8 mouse cellular contexts compared by ENCODE assay signal in the genomic region with DNA sequence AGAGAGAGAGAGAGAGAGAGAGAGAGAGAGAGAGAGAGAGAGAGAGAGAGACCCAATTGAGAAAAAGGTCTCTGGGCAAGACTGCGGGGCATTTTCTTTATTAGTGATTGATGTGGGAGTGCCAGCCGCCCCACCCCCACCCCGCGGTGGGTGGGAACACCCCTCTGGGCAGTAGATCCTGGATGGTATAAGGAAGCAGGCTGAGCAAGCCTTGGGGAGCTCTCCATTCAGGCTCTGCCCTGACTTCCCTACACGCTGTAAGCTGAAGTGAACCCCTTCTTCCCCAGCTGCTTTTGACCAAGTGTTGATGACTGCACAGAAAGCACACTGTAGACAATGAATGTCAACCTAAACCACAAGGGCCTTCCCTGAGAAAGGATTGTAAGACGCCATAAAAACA. TPM values are rescaled to one million over a fixed set of nuclear protein-coding genes. Genes with fewer than 3 reads are reported as not detected.
DNase-seq lines count a peak whose midpoint lies in the region; ATAC-seq lines count a peak whose summit lies in the region.

No protein-coding gene starts in this region.

- H3K27me3 ChIP-seq in heart, embryonic 13.5 days (replicated peaks) = peaks cover 50% of the 10 kb centered on the region
- H3K27me3 ChIP-seq in hindbrain, embryonic 16.5 days (replicated peaks; ENCODE audit: control insufficient read depth, insufficient read depth, low read length) = no peaks in the 10 kb centered on the region
- H3K27me3 ChIP-seq in neural tube, embryonic 14.5 days (ENCODE audit: control insufficient read depth, insufficient read depth, low read length) = peaks cover 7% of the 10 kb centered on the region; the same call in 1 of the 2 replicates

- intact Hi-C loops in heart, postnatal 14 days (cut with DNase I) = no loop called here

- no peaks in the 10 kb centered on the region for H3K9me3 ChIP-seq in heart, embryonic 13.5 days
- H3K9me3 ChIP-seq in hindbrain, embryonic 16.5 days (ENCODE audit: control insufficient read depth, low read length) = no peaks in the 10 kb centered on the region
- H3K9me3 ChIP-seq in neural tube, embryonic 14.5 days (ENCODE audit: control insufficient read depth, low read length) = no peaks in the 10 kb centered on the region

- DNase-seq in heart, postnatal 14 days = no peak
- peak; percentile 40 for DNase-seq in MN1 (ENCODE audit: low spot score)
- no peak for DNase-seq in thymus, postnatal 36 days
- DNase-seq in ovary, postnatal 14 days (ENCODE audit: low spot score) = no peak
- DNase-seq in frontal cortex, adult 2 months (ENCODE audit: extremely low spot score in 1 of 2, low spot score in 1 of 2) = no peak

- peak overlapping the region; percentile 98; the same call in 1 of the 2 replicates for H3K4me2 ChIP-seq in heart, embryonic 13.5 days
- H3K4me2 ChIP-seq in hindbrain, embryonic 16.5 days (ENCODE audit: low read length) = peak overlapping the region; percentile 94
- H3K4me2 ChIP-seq in neural tube, embryonic 14.5 days (ENCODE audit: low read depth, low read length) = peak overlapping the region; percentile 99; the same call in 1 of the 2 replicates

- no peak for ATAC-seq in heart, embryonic 13.5 days (ENCODE audit: extremely low read depth, insufficient number of reproducible peaks, low FRiP score, low TSS enrichment)
- ATAC-seq in hindbrain, embryonic 16.5 days = no peak
- no peak for ATAC-seq in neural tube, embryonic 14.5 days (ENCODE audit: low read depth)

- no peak overlapping the region for H3K27ac ChIP-seq in heart, embryonic 13.5 days (replicated peaks)
- H3K27ac ChIP-seq in hindbrain, embryonic 16.5 days (ENCODE audit: low read depth, low read length) = no peak overlapping the region
- H3K27ac ChIP-seq in neural tube, embryonic 14.5 days (ENCODE audit: low read depth, low read length) = no peak overlapping the region; the same call in 1 of the 2 replicates

- no peaks in the 10 kb centered on the region for H3K36me3 ChIP-seq in heart, embryonic 13.5 days
- no peaks in the 10 kb centered on the region for H3K36me3 ChIP-seq in hindbrain, embryonic 16.5 days (ENCODE audit: control insufficient read depth, insufficient read depth, low read length)
- no peaks in the 10 kb centered on the region for H3K36me3 ChIP-seq in neural tube, embryonic 14.5 days (ENCODE audit: control insufficient read depth, insufficient read depth, low read length)

- no peak overlapping the region for H3K4me3 ChIP-seq in heart, embryonic 13.5 days
- H3K4me3 ChIP-seq in hindbrain, embryonic 16.5 days (ENCODE audit: low read length) = peak overlapping the region; percentile 78
- H3K4me3 ChIP-seq in neural tube, embryonic 14.5 days (ENCODE audit: low read depth, low read length) = no peak overlapping the region

- H3K9ac ChIP-seq in heart, embryonic 13.5 days = no peak overlapping the region
- no peak overlapping the region for H3K9ac ChIP-seq in hindbrain, embryonic 16.5 days (ENCODE audit: low read depth, low read length)
- H3K9ac ChIP-seq in neural tube, embryonic 14.5 days (replicated peaks; ENCODE audit: low read depth, low read length) = no peak overlapping the region

- WGBS in heart, embryonic 13.5 days = 23% methylated on average over 6 of the region's 6 CpGs
- 14% methylated on average over 6 of the region's 6 CpGs for whole genome bisulfite sequencing in hindbrain, embryonic 16.5 days
- WGBS in neural tube, embryonic 14.5 days = 19% methylated on average over 6 of the region's 6 CpGs

- peaks cover 13% of the 10 kb centered on the region for H3K4me1 ChIP-seq in heart, embryonic 13.5 days
- peaks cover 11% of the 10 kb centered on the region for H3K4me1 ChIP-seq in hindbrain, embryonic 16.5 days (ENCODE audit: control insufficient read depth, insufficient read depth, low read depth, low read length)
- H3K4me1 ChIP-seq in neural tube, embryonic 14.5 days (ENCODE audit: control insufficient read depth, insufficient read depth, low read length) = 0 out of 2 replicates have a peak, but pooled peaks cover 5% of the 10 kb centered on the region

RNA-seq across cellular contexts. Expression of a gene that starts 0.6 kb away (rescaled TPM):
- polyA plus RNA-seq in heart, embryonic 13.5 days (2015; fragmentation: Nextera tagmentation; extraction: Ambion mirVana) = 62.5 and 72.1 TPM in 2 replicates
- 10 to 100 TPM; 28.4 to 29.5 TPM for total RNA-seq in heart, postnatal 14 days (2021)
- 60.2 and 62.0 TPM in 2 replicates for polyA plus RNA-seq in hindbrain, embryonic 16.5 days (2015; fragmentation: Nextera tagmentation; extraction: Ambion mirVana)
- 35.6 and 43.3 TPM in 2 replicates for polyA plus RNA-seq in neural tube, embryonic 14.5 days (2014; fragmentation: Nextera tagmentation; extraction: Ambion mirVana)
- polyA plus RNA-seq in frontal cortex, adult 2 months (2012; rRNA removed) = 33.5 and 37.6 TPM in 2 replicates
